Mouse (Mus musculus): ENCODE results near the gene Serp2.

DNA sequence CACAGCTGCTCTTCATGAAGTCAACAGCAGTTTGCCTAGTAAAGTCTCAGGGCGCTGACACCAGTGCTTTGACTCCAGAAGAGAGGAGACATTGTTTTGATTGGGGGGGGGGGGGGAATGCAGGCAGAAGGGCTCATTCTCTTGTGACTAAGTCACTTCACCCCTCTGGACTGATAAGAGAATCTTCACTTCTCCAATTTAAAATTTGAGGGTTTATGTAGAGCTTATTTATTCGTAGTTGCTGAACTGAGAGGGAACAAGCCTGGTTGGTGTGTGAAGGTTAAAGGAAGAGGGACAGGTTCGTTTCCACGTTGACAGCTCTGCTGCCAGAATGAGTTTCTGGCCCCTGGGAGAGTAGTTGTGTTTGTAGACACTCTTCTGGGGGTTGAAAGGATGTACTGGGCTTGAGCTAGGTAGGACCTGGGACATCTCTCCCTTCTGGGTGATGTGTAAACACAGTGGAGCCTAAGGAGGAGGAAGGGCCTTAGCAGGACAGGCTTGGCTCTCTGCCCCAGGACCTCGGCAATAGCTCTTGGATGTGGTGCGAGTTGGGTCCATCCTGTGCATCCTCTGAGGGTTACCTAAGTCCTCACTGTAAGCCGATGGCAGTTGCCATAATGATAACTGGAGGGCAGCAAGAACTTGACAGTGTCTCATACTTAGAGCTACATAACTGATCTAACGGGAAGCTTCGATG is 48.7 kb downstream of the Serp2 start:
- no peak for TF ChIP-seq CTCF (IDR thresholded peaks at IDR 0.05; ENCODE audit: insufficient read depth, low read length)
- peak; percentile 44; the same call in 1 of the 2 replicates for TF ChIP-seq POLR2A (IDR thresholded peaks at IDR 0.05; ENCODE audit: borderline replicate concordance, extremely low read depth, low read depth, low read length)
